Mouse (Mus musculus) megakaryocyte progenitor cell, adult 5-6 weeks (primary cell): ENCODE measurements around the gene 4930519P11Rik. TPM values are rescaled to one million over a fixed set of nuclear protein-coding genes. Genes with fewer than 3 reads are reported as not detected.

Experiments used
- total RNA-seq, 2 experiments: library from RNA; stranded (forward) in 1 of 2; stranded (reverse) in 1 of 2; fragments of 157-497, 149-512 nt in 1 of 2; fragments of 200-1000 nt in 1 of 2; gene quantifications; 2 replicates each; pipeline versions ENCODE4 v1.2.3 to v1.2.4; 2015 to 2017

The 4930519P11Rik gene
- total RNA-seq, 2 experiments from 2014 or later, result 0.54 TPM; not detected in 1

Other genes starting within 250 kb of the 4930519P11Rik start
- 12.3 and 15.8 TPM in 2 replicates for gene Cdk5rap1, start 240.4 kb downstream of the 4930519P11Rik start, total RNA-seq (2015)
- 13.8 and 16.4 TPM in 2 replicates for gene Cdk5rap1, start 240.4 kb downstream of the 4930519P11Rik start, total RNA-seq (2017)
- gene Snta1, start 205.3 kb downstream of the 4930519P11Rik start, total RNA-seq (2015), result not detected in 2 replicates
- gene Snta1, start 205.3 kb downstream of the 4930519P11Rik start, total RNA-seq (2017), result 0.12 and 0.24 TPM in 2 replicates
- gene Cbfa2t2, start 177.0 kb downstream of the 4930519P11Rik start, total RNA-seq (2015), result 14.8 and 23.3 TPM in 2 replicates
- gene Cbfa2t2, start 177.0 kb downstream of the 4930519P11Rik start, total RNA-seq (2017), result 10.1 and 11.5 TPM in 2 replicates
- gene 1700003F12Rik, start 66.4 kb downstream of the 4930519P11Rik start, total RNA-seq (2015), result not detected in 2 replicates
- not detected in 2 replicates for gene 1700003F12Rik, start 66.4 kb downstream of the 4930519P11Rik start, total RNA-seq (2017)
- gene Actl10, start 61.7 kb downstream of the 4930519P11Rik start, total RNA-seq (2015), result not detected in 2 replicates
- gene Actl10, start 61.7 kb downstream of the 4930519P11Rik start, total RNA-seq (2017), result 0.27 TPM in 1 of 2 replicates, not detected in the other
- gene Necab3, start 54.5 kb downstream of the 4930519P11Rik start, total RNA-seq (2015), result 1.4 and 3.9 TPM in 2 replicates
- 1.3 and 1.7 TPM in 2 replicates for gene Necab3, start 54.5 kb downstream of the 4930519P11Rik start, total RNA-seq (2017)
- gene E2f1, start 43.5 kb downstream of the 4930519P11Rik start, total RNA-seq (2015), result 21.2 and 23.7 TPM in 2 replicates
- gene E2f1, start 43.5 kb downstream of the 4930519P11Rik start, total RNA-seq (2017), result 14.1 and 14.2 TPM in 2 replicates
- 14.6 and 14.9 TPM in 2 replicates for gene Pxmp4, start 9.7 kb downstream of the 4930519P11Rik start, total RNA-seq (2015)
- gene Pxmp4, start 9.7 kb downstream of the 4930519P11Rik start, total RNA-seq (2017), result 9.2 and 10.7 TPM in 2 replicates
- 3.3 and 4.0 TPM in 2 replicates for gene Zfp341, start 140 bp downstream of the 4930519P11Rik start, total RNA-seq (2015)
- gene Zfp341, start 140 bp downstream of the 4930519P11Rik start, total RNA-seq (2017), result 1.2 and 2.3 TPM in 2 replicates
- 81.2 and 89.4 TPM in 2 replicates for gene Chmp4b, start 38.3 kb upstream of the 4930519P11Rik start, total RNA-seq (2015)
- gene Chmp4b, start 38.3 kb upstream of the 4930519P11Rik start, total RNA-seq (2017), result 103 and 120 TPM in 2 replicates
- not detected in 2 replicates for gene Gm14214, start 156.6 kb upstream of the 4930519P11Rik start, total RNA-seq (2015)
- gene Gm14214, start 156.6 kb upstream of the 4930519P11Rik start, total RNA-seq (2017), result not detected in 2 replicates
- gene Raly, start 177.7 kb upstream of the 4930519P11Rik start, total RNA-seq (2015), result 95.3 and 110 TPM in 2 replicates
- 163 and 183 TPM in 2 replicates for gene Raly, start 177.7 kb upstream of the 4930519P11Rik start, total RNA-seq (2017)
- 0.34 TPM in 1 of 2 replicates, not detected in the other for gene a, start 178.0 kb upstream of the 4930519P11Rik start, total RNA-seq (2015)
- gene a, start 178.0 kb upstream of the 4930519P11Rik start, total RNA-seq (2017), result not detected in 2 replicates